Mouse (Mus musculus) stomach, embryonic 14.5 days (tissue): ENCODE measurements around the gene Azin2. TPM values are rescaled to one million over a fixed set of nuclear protein-coding genes. Genes with fewer than 3 reads are reported as not detected.
A peak's percentile ranks its signal among the peaks of the same experiment; 100 is the strongest.

Source experiments
- ATAC-seq: fragments of 200-750 bp; cut with Nextera tagmentation; 2 replicates; pipeline ENCODE4 v1.8.0; 2017; ENCODE audit warnings: low read depth, moderate TSS enrichment; ENCODE audit not compliant: insufficient number of reproducible peaks, insufficient read depth, low FRiP score
- H3K27ac ChIP-seq: fragments of 300-500 bp; sonication (generic); 2 replicates; pipeline ENCODE4 v1.5.1; 2014; ENCODE audit warnings: mild to moderate bottlenecking, low read length, moderate library complexity, mixed read lengths
- H3K27me3 ChIP-seq: fragments of 300-500 bp; sonication (generic); 2 replicates; pipeline ENCODE4 v1.6.1; 2014; ENCODE audit warnings: low read length, control low read depth, mixed read lengths; ENCODE audit not compliant: control insufficient read depth, insufficient read depth
- H3K36me3 ChIP-seq: fragments of 300-500 bp; sonication (generic); 2 replicates; pipeline ENCODE4 v1.6.1; 2014; ENCODE audit warnings: mild to moderate bottlenecking, control low read depth, low read length, moderate library complexity, mixed read lengths; ENCODE audit not compliant: control insufficient read depth, insufficient read depth
- H3K4me1 ChIP-seq: fragments of 300-500 bp; sonication (generic); 2 replicates; pipeline ENCODE4 v1.6.1; 2014; ENCODE audit warnings: low read length, control low read depth, mixed read lengths; ENCODE audit not compliant: control insufficient read depth, insufficient read depth
- H3K4me2 ChIP-seq: fragments of 300-500 bp; sonication (generic); replicated peaks from 2 replicates; pipeline ENCODE4 v1.6.1; 2014; ENCODE audit warnings: low read depth, low read length, control low read depth
- H3K4me3 ChIP-seq: fragments of 300-500 bp; sonication (generic); 2 replicates; pipeline ENCODE4 v1.5.1; 2014; ENCODE audit warnings: low read depth, low read length, control low read depth
- H3K9ac ChIP-seq: fragments of 300-500 bp; sonication (generic); replicated peaks from 2 replicates; pipeline ENCODE4 v1.6.1; 2014; ENCODE audit warnings: low read depth, mild to moderate bottlenecking, control low read depth, low read length, moderate library complexity, mixed read lengths
- H3K9me3 ChIP-seq: fragments of 300-500 bp; sonication (generic); 2 replicates; pipeline ENCODE4 v1.6.1; 2016; ENCODE audit warnings: low read depth, low read length, control low read depth; ENCODE audit not compliant: control insufficient read depth
- WGBS: fragments of 180-500 bp; shearing (Covaris S2); extraction: QIAGEN DNeasy Blood & Tissue Kit; methylation state at CpG from one replicate; pipeline ENCODE4 v1.1.7; 2014; 5-methylcytosine and 5-hydroxymethylcytosine counted together
- polyA plus RNA-seq: library from polyadenylated mRNA; unstranded; fragments of >200 nt; fragmentation: Nextera tagmentation; extraction: Ambion mirVana; gene quantifications from 2 replicates; pipeline ENCODE4 v1.2.1, GENCODE M21; 2014

Gene Azin2
- polyA plus RNA-seq, 1 experiment from 2014 or later = 19.1 TPM

GRCm38 (mm10) chr4:128971065-128971694 is 8.9 kb upstream of the Azin2 start:
- H3K4me2 ChIP-seq = no peak overlapping the region
- no peak for ATAC-seq

GRCm38 (mm10) chr4:128970417-128970807 is 8.2 kb upstream of the Azin2 start:
- no peak overlapping the region for H3K9ac ChIP-seq
- no peak overlapping the region for H3K4me2 ChIP-seq
- peaks cover 3% of the 10 kb centered on the region; the same call in 1 of the 2 replicates for H3K4me1 ChIP-seq
- WGBS = 67% methylated on average over 7 of the region's 8 CpGs
- no peaks in the 10 kb centered on the region for H3K9me3 ChIP-seq
- ATAC-seq = no peak
- H3K27ac ChIP-seq = no peak overlapping the region
- H3K36me3 ChIP-seq = no peaks in the 10 kb centered on the region
- no peaks in the 10 kb centered on the region for H3K27me3 ChIP-seq
- H3K4me3 ChIP-seq = no peak overlapping the region

More at GRCm38 (mm10) chr4:128971065-128971694, 8.9 kb upstream of the Azin2 start:
- WGBS = 45% methylated on average over 14 of the region's 14 CpGs
- H3K27ac ChIP-seq = no peak overlapping the region
- H3K9ac ChIP-seq = no peak overlapping the region
- no peaks in the 10 kb centered on the region for H3K9me3 ChIP-seq
- no peaks in the 10 kb centered on the region for H3K27me3 ChIP-seq
- no peaks in the 10 kb centered on the region for H3K36me3 ChIP-seq
- peaks cover 3% of the 10 kb centered on the region; the same call in 1 of the 2 replicates for H3K4me1 ChIP-seq
- H3K4me3 ChIP-seq = no peak overlapping the region

- Histone ChIP-seq H3K4me3 (no peak overlapping the region), H3K9me3 (no peaks in the 10 kb centered on the region), H3K4me2 (no peak overlapping the region), H3K9ac (no peak overlapping the region), H3K27me3 (no peaks in the 10 kb centered on the region), H3K27ac (no peak overlapping the region), H3K4me1 (peaks cover 3% of the 10 kb centered on the region; the same call in 1 of the 2 replicates), H3K36me3 (no peaks in the 10 kb centered on the region)
- no peak for ATAC-seq
- 52% methylated on average over 18 of the region's 18 CpGs for WGBS
Measured at GRCm38 (mm10) chr4:128969607-128970416, 7.6 kb upstream of the Azin2 start.

DNA sequence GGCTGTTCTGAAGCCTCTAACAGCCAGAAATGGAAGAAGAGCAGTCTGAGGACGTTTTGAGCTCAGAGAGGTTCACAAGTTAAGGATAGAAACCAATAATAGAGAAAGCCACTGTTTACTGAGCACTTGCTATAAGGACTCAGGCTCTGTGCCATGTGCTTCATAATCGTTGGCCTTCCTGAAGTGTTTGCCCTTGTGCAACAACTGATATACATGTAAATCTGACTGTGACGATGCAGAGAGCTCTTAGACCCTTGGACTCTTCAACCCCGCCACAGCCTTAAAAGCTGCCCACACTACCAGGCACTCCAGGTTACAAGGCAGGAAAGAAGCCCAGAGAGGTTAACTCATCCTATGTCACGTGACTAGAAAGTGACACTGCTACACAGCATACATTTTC is 6.8 kb upstream of the Azin2 start:
- no peaks in the 10 kb centered on the region for H3K9me3 ChIP-seq
- H3K36me3 ChIP-seq = no peaks in the 10 kb centered on the region
- H3K9ac ChIP-seq = no peak overlapping the region
- no peak overlapping the region for H3K27ac ChIP-seq
- 75% methylated on average over 5 of the region's 5 CpGs for WGBS
- H3K4me2 ChIP-seq = no peak overlapping the region
- H3K4me1 ChIP-seq = peaks cover 3% of the 10 kb centered on the region; the same call in 1 of the 2 replicates
- no peaks in the 10 kb centered on the region for H3K27me3 ChIP-seq
- H3K4me3 ChIP-seq = no peak overlapping the region
- no peak for ATAC-seq

DNA sequence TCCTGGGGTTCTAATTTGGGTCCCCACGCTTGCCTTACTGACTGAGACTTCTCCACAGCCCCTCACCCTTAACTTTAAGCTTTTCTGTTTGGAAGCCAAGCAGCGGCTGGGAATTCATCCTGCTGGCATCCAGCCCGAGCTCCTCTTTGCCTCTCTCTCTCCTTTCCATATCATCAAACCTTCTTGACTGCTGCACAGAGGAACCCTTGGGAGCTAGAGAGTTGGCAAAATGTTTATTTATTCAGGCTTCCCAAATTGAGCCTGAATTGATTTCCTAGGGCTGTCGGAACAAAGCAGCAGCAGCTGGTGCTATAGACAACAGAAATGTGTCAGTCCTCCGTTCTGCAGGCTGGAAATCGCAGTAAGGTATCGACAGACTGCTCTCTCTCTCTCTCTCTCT is 4.5 kb upstream of the Azin2 start:
- 19% methylated on average over 7 of the region's 7 CpGs for WGBS
- Histone ChIP-seq H3K9ac (no peak overlapping the region), H3K9me3 (no peaks in the 10 kb centered on the region), H3K36me3 (no peaks in the 10 kb centered on the region), H3K4me3 (no peak overlapping the region), H3K4me2 (no peak overlapping the region), H3K27ac (no peak overlapping the region), H3K4me1 (peaks cover 3% of the 10 kb centered on the region; the same call in 1 of the 2 replicates), H3K27me3 (no peaks in the 10 kb centered on the region)
- no peak for ATAC-seq

DNA sequence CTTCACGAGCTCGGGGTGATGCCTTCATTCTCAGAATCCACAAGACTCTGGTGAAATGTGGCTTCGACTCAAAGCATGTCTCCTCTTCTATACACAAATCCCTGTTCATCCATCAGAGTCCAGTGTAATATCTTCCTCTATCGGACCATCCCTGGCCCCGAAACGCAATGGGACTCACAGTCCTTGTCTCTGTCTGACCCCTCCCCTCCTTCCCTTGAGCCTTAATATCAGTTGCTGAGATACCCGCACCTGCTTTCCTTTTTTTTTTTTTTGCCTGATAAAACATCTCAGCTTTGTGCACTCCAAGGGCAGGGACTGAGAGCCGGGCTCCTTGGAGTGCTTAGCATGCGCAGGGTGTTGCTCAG is 666 bp upstream of the Azin2 start:
- Histone ChIP-seq H3K4me1 (peaks cover 17% of the 10 kb centered on the region), H3K27me3 (no peaks in the 10 kb centered on the region), H3K9me3 (no peaks in the 10 kb centered on the region), H3K4me2 (peak overlapping the region; percentile 90), H3K9ac (0 out of 2 replicates have a peak overlapping the region, but pooled peaks have one; percentile 66), H3K27ac (peak overlapping the region; percentile 62; the same call in 1 of the 2 replicates), H3K36me3 (no peaks in the 10 kb centered on the region), H3K4me3 (peak overlapping the region; percentile 74)
- no peak for ATAC-seq
- 4% methylated on average over 9 of the region's 9 CpGs for WGBS

DNA sequence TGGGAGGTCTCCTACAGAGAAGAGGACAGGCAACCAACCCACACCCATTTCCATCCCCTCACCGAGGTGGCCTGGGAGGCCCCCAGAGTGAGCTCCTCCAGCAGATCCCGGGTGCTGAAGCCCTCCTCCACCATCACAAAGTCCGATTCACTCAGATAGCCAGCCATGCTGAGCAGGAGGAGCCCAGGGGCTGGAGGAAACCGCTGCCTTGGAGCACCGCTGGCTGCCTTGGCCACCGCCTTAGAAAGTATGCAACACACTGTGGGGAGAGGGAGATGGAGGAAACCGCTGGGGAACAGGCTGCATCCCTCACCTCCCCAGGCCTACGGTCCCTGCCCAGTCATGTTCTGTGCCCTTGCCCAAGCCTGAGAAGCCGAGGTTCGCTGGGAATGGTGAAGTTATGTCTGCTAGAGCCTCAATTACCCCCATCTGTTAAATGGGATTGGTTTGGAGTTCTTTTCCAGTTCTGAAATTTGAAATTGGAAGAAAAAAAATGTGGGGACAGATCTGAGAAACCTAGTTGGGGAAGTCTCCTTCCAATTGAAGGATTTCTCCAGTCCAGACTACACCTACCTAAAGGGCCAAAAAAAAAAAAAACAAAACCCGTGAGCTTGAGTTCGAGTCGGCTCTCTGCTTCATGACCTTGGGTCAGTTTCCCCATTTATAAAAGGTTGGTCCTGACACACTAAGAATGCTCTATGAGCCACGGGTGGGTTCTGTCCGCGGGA is 777 bp downstream of the Azin2 start:
- Histone ChIP-seq H3K9ac (peak overlapping the region; percentile 66; the same call in 1 of the 2 replicates), H3K4me2 (peak overlapping the region; percentile 90), H3K27ac (no peak overlapping the region), H3K36me3 (no peaks in the 10 kb centered on the region), H3K27me3 (no peaks in the 10 kb centered on the region), H3K9me3 (no peaks in the 10 kb centered on the region), H3K4me1 (peaks cover 13% of the 10 kb centered on the region), H3K4me3 (peak overlapping the region; percentile 74)
- ATAC-seq = no peak
- WGBS = 13% methylated on average over 16 of the region's 16 CpGs

DNA sequence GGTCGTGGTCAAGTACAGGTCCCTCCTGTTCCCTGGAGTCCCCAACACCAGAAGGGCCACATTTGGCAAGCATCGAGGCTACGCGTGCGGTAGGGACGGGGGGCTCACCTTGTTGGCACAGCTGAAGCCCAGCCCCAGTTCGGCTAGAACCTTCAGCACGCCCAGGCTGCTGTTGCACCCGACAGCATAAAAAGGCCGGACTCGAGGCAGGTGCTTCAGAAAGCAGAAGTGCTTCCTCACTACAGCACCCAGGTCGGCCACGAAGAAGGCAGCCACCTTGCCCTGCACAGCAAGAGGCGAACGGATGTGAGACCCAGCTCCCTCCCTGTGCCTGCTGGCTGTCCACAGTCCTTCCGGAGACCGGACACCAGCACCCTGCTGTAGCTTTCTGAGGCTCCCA is 2.6 kb downstream of the Azin2 start:
- Histone ChIP-seq H3K4me1 (peaks cover 13% of the 10 kb centered on the region), H3K27me3 (no peaks in the 10 kb centered on the region), H3K4me3 (no peak overlapping the region), H3K4me2 (no peak overlapping the region), H3K27ac (no peak overlapping the region), H3K9me3 (no peaks in the 10 kb centered on the region), H3K36me3 (no peaks in the 10 kb centered on the region), H3K9ac (no peak overlapping the region)
- ATAC-seq = no peak
- 86% methylated on average over 17 of the region's 17 CpGs for WGBS
